Mouse (Mus musculus) bone marrow macrophage, adult 2 months (primary cell): ENCODE data around the gene Otoa.

Experiments used
- CTCF ChIP-seq: IDR thresholded peaks from 2 replicates; pipeline ENCODE4 v1.5.1; 2012; ENCODE audit warnings: low read depth, mild to moderate bottlenecking, low read length, moderate library complexity
- POLR2A ChIP-seq: IDR thresholded peaks from 2 replicates; pipeline ENCODE4 v1.6.1; 2012; ENCODE audit warnings: mild to moderate bottlenecking, low read depth, low read length, borderline replicate concordance

DNA sequence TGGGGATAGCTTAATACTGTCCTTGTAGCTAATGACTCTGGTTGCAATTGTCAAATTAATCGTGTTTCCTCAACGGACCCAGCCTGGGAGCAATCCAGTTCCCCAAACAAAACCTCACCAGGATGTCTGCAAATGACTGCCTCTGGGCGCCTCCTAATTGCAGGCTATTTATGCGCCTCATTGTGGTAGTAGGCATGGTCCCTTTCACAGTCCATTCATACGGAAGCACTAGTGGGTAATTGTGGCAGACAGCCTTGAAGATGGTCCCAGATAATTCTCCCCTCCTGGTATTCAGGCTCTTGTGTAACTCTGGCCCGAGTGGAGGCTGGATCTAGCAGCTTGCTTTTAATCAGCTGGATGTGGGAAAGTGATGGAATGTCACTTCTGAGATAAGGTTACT, 90.4 kb downstream of the Otoa start:
- no peak for TF ChIP-seq POLR2A
- no peak for TF ChIP-seq CTCF
